Mouse (Mus musculus) forebrain, embryonic 14.5 days (tissue): ENCODE measurements around the gene Ankrd44. TPM values are rescaled to one million over a fixed set of nuclear protein-coding genes. Genes with fewer than 3 reads are reported as not detected.

Experiments used
- ATAC-seq: fragments of 200-750 bp; cut with Nextera tagmentation; 2 replicates; pipeline ENCODE4 v1.8.0; 2017; ENCODE audit warnings: mild to moderate bottlenecking, moderate library complexity
- DNase-seq: peaks from one replicate; pipeline ENCODE4 v3.0.0-alpha.2; 2015; ENCODE audit warnings: low spot score
- H3K27ac ChIP-seq: fragments of 300-500 bp; sonication (generic); 2 replicates; pipeline ENCODE4 v1.5.1; 2014; ENCODE audit warnings: low read depth, mild to moderate bottlenecking, control low read depth, low read length, moderate library complexity
- H3K27me3 ChIP-seq: fragments of 300-500 bp; sonication (generic); replicated peaks from 2 replicates; pipeline ENCODE4 v1.6.1; 2014; ENCODE audit warnings: low read length, control low read depth, mixed read lengths; ENCODE audit not compliant: control insufficient read depth, insufficient read depth
- H3K36me3 ChIP-seq: fragments of 300-500 bp; sonication (generic); 2 replicates; pipeline ENCODE4 v1.6.1; 2014; ENCODE audit warnings: low read length, control low read depth; ENCODE audit not compliant: control insufficient read depth, insufficient read depth
- H3K4me1 ChIP-seq: fragments of 300-500 bp; sonication (generic); 2 replicates; pipeline ENCODE4 v1.6.1; 2014; ENCODE audit warnings: antibody characterized with exemption, low read length, control low read depth; ENCODE audit not compliant: control insufficient read depth, insufficient read depth
- H3K4me2 ChIP-seq: fragments of 300-500 bp; sonication (generic); 2 replicates; pipeline ENCODE4 v1.6.1; 2014; ENCODE audit warnings: mild to moderate bottlenecking, control low read depth, low read length
- H3K4me3 ChIP-seq: fragments of 300-500 bp; sonication (generic); 2 replicates; pipeline ENCODE4 v1.5.1; 2014; ENCODE audit warnings: low read depth, low read length, control low read depth
- H3K9ac ChIP-seq: fragments of 300-500 bp; sonication (generic); 2 replicates; pipeline ENCODE4 v1.6.1; 2014; ENCODE audit warnings: mild to moderate bottlenecking, low read length, control low read depth, moderate library complexity
- H3K9me3 ChIP-seq: fragments of 300-500 bp; sonication (generic); replicated peaks from 2 replicates; pipeline ENCODE4 v1.6.1; 2016; ENCODE audit warnings: low read length, control low read depth, mixed read lengths; ENCODE audit not compliant: control insufficient read depth
- WGBS: fragments of 180-500 bp; shearing (Covaris S2); extraction: QIAGEN DNeasy Blood & Tissue Kit; methylation state at CpG from one replicate; pipeline ENCODE4 v1.1.7; 2014; 5-methylcytosine and 5-hydroxymethylcytosine counted together
- polyA plus RNA-seq: library from polyadenylated mRNA; unstranded; fragments of >200 nt; fragmentation: Nextera tagmentation; extraction: Ambion mirVana; gene quantifications from 2 replicates; pipeline ENCODE4 v1.2.1, GENCODE M21; 2014

Ankrd44 gene
- polyA plus RNA-seq, 1 experiment from 2014 or later = 18.9 TPM

DNA sequence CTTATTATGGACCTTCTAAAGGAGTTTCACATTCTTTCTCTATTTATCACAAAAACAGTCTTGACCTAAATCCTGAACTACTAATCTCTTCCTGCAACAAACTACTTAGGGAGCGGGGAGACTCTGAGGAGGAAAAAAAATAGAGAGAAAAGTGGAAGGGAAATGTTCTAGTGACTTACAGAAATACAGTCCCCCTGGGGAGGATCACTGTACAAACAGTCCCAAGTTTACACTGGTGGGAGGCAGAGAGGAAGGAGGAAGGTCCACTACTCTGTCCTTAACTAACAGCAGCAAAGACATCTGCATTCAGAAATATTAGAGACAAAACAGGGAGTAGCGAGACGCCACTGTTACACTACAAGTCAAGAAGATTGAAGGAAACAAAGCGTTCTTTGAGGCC is 59.0 kb downstream of the Ankrd44 start:
- Histone ChIP-seq H3K36me3 (no peaks in the 10 kb centered on the region), H3K4me1 (peaks cover 6% of the 10 kb centered on the region; the same call in 1 of the 2 replicates), H3K9me3 (no peaks in the 10 kb centered on the region), H3K27me3 (no peaks in the 10 kb centered on the region), H3K9ac (no peak overlapping the region), H3K27ac (no peak overlapping the region), H3K4me3 (no peak overlapping the region), H3K4me2 (no peak overlapping the region)
- DNase-seq (no peak), ATAC-seq (no peak)
- WGBS = 31% methylated on average over 4 of the region's 4 CpGs

DNA sequence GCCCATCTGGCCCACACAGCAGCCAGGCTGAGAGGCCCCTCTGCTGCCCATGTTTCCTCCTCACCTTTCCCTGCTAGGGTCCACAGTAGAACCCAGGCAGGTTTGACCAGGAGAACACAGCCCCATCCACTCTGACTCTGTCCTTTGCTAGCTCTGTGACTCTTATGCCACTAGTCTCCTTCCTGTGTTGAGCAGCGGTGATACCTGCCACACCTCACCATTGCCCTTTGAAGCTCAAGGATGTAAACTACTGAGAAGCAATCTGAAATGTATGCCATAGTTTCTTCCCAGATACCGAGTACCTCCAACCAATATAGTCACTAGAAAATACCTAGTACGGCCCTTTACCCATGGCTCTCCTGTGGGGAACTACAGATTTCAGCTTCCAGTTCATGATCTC is 60.1 kb downstream of the Ankrd44 start:
- Histone ChIP-seq H3K27ac (no peak overlapping the region), H3K27me3 (no peaks in the 10 kb centered on the region), H3K9ac (no peak overlapping the region), H3K4me3 (no peak overlapping the region), H3K36me3 (no peaks in the 10 kb centered on the region), H3K9me3 (no peaks in the 10 kb centered on the region), H3K4me1 (peaks cover 9% of the 10 kb centered on the region; the same call in 1 of the 2 replicates), H3K4me2 (no peak overlapping the region)
- 84% methylated on average over 3 of the region's 3 CpGs for WGBS
- no peak for ATAC-seq
- no peak for DNase-seq

DNA sequence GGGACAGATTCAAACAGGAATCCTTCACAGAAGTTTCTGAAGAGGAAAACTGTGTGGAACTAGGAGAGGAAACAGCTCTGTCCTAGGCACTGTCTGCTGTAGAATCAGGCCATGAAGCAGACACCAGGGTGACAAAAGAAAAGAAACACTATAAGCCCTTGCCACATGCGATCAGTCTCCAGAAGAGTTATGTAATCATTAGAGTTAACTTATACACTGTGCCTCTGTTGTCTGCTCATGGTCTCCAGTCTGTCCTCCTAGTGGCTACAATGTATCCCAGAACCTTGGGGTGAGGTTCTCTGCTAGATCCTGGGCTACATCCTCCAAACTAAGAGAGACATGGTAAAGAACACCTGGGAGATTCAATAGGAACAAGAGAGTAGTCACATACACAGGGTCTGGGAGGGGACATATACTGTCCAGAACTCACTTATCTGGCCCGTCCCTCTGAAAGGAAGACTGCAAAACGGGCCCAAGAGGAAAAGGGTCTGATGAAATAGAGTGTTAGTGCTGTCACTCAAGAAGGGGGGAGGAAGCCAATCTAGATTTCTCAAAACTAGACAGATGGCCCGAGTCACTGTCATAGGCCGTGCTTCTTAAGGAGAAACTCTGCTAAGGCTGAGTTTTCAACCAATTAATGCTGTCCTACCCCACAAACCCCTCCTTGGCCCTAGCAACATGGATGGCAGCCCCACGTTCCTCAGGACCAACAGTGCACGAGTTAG is 61.1 kb downstream of the Ankrd44 start:
- Histone ChIP-seq H3K4me2 (no peak overlapping the region), H3K9me3 (no peaks in the 10 kb centered on the region), H3K27me3 (no peaks in the 10 kb centered on the region), H3K36me3 (no peaks in the 10 kb centered on the region), H3K4me1 (peaks cover 9% of the 10 kb centered on the region; the same call in 1 of the 2 replicates), H3K27ac (no peak overlapping the region), H3K4me3 (no peak overlapping the region), H3K9ac (no peak overlapping the region)
- 84% methylated on average over 7 of the region's 7 CpGs for WGBS
- ATAC-seq = no peak
- DNase-seq = no peak

DNA sequence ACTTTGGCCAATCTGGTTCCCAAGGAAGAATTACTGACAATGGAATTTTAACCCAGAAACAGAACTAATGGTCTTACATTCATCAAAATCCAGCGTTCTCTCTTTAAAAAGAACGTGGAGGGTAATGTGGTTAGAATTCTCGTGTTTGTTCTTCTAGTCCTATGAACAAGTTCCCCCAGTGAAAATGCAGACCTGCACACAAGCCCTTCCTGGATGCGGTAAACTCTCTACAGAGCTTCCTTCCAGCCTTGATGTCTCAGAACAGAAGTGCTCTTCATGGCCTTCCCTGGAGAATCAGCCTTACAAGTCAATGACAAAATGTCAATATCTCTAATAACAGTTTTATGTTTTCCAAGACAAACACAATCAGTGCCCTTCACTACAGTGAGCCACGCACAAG is 65.8 kb downstream of the Ankrd44 start:
- Histone ChIP-seq H3K4me3 (no peak overlapping the region), H3K36me3 (no peaks in the 10 kb centered on the region), H3K27me3 (no peaks in the 10 kb centered on the region), H3K4me2 (no peak overlapping the region), H3K9me3 (no peaks in the 10 kb centered on the region), H3K27ac (no peak overlapping the region), H3K4me1 (0 out of 2 replicates have a peak, but pooled peaks cover 3% of the 10 kb centered on the region), H3K9ac (no peak overlapping the region)
- 86% methylated on average over 5 of the region's 5 CpGs for WGBS
- DNase-seq = no peak
- no peak for ATAC-seq

DNA sequence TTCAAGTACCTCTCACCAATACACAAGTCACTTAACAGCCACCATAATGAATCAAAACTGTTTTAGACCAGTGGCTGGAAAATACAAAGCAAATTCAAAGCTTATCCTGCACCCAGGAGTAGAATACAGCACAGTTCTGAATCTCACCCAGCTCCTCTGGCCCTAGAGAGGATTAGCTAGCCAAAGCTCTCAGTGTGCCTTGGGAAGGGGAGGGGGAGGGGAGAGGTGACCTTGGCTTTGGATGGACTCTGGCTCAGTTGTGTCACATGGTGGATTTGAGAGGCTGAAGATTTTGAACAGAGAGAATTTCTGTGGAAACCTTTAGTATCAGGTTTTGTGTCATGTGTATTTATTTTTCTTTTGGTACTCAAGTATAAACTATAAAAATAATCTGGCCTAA is 66.3 kb downstream of the Ankrd44 start:
- no peak overlapping the region for H3K27ac ChIP-seq
- no peak overlapping the region for H3K4me2 ChIP-seq
- H3K27me3 ChIP-seq = no peaks in the 10 kb centered on the region
- H3K9me3 ChIP-seq = no peaks in the 10 kb centered on the region
- H3K9ac ChIP-seq = no peak overlapping the region
- no peaks in the 10 kb centered on the region for H3K36me3 ChIP-seq
- no peak for DNase-seq
- H3K4me3 ChIP-seq = no peak overlapping the region
- H3K4me1 ChIP-seq = 0 out of 2 replicates have a peak, but pooled peaks cover 3% of the 10 kb centered on the region
- no peak for ATAC-seq

DNA sequence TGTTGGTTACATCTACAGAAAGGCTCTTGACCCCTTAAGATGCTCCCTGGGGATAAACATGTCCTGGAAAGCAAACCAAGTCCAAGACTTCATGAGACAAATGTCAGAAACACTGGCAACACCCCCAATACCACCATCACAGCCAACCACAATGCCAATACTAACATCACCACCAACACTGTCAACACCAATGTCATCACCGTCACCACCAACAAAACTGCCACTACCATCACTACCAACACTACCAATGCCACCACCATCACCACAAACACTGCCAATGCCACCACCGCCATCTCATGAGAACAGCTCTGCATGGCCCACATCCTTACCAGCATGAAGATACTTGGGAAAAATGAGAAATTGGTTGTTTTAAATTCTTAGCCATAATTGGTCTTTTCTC is 67.3 kb downstream of the Ankrd44 start:
- WGBS = 100% methylated on average over 2 of the region's 2 CpGs
- no peak for ATAC-seq

DNA sequence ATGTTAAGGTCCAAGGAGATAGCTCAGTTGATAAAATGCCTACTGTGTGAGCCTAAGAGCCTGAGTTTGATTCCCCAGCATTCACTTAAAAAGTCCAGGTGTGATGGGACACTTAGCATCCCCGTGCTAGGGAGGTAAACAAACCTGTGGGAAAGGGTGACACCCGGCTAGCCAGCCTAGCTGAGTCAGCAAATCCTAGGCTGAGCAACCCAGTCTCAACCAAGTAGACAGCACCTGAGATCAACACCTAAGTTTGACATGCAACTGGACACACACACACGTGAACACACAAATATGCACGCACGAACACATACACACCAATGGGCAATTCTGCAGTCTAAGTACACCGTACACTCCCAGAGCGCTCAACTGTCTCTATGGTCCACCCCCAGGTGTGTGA is 69.7 kb downstream of the Ankrd44 start:
- DNase-seq = no peak
- Histone ChIP-seq H3K4me1 (peaks cover 4% of the 10 kb centered on the region; the same call in 1 of the 2 replicates), H3K9me3 (no peaks in the 10 kb centered on the region), H3K4me2 (no peak overlapping the region), H3K9ac (no peak overlapping the region), H3K36me3 (no peaks in the 10 kb centered on the region), H3K27me3 (no peaks in the 10 kb centered on the region), H3K27ac (no peak overlapping the region), H3K4me3 (no peak overlapping the region)
- no peak for ATAC-seq
- 93% methylated on average over 7 of the region's 7 CpGs for WGBS

More for the DNA sequence above, 67.3 kb downstream of the Ankrd44 start:
- H3K4me2 ChIP-seq = no peak overlapping the region
- H3K4me3 ChIP-seq = no peak overlapping the region
- H3K27me3 ChIP-seq = no peaks in the 10 kb centered on the region
- no peaks in the 10 kb centered on the region for H3K9me3 ChIP-seq
- no peak overlapping the region for H3K27ac ChIP-seq
- no peaks in the 10 kb centered on the region for H3K36me3 ChIP-seq
- H3K9ac ChIP-seq = no peak overlapping the region
- 0 out of 2 replicates have a peak, but pooled peaks cover 3% of the 10 kb centered on the region for H3K4me1 ChIP-seq
- DNase-seq = no peak

DNA sequence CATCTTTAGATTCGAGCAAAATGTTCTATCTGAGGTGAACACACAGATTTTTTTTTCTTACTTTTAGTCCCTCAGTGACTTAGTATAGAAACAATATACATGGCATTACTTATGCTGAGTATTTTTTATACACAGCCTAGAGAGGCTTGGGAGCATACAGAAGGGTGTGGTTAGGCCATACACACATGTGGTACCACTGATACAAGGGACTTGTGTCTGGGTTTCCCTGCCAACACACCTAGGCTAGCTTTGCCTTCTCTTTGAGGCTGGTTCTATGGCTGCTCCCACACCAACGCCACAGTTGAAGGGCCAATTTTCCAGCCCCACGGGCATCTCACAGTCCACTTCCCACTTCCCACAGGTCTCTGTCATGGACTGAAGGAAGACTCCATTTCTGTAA is 70.2 kb downstream of the Ankrd44 start:
- DNase-seq (no peak), ATAC-seq (no peak)
- Histone ChIP-seq H3K9ac (no peak overlapping the region), H3K4me1 (peaks cover 4% of the 10 kb centered on the region; the same call in 1 of the 2 replicates), H3K4me2 (no peak overlapping the region), H3K9me3 (no peaks in the 10 kb centered on the region), H3K27ac (no peak overlapping the region), H3K27me3 (no peaks in the 10 kb centered on the region), H3K36me3 (no peaks in the 10 kb centered on the region), H3K4me3 (no peak overlapping the region)
- 86% methylated on average over 3 of the region's 3 CpGs for WGBS

DNA sequence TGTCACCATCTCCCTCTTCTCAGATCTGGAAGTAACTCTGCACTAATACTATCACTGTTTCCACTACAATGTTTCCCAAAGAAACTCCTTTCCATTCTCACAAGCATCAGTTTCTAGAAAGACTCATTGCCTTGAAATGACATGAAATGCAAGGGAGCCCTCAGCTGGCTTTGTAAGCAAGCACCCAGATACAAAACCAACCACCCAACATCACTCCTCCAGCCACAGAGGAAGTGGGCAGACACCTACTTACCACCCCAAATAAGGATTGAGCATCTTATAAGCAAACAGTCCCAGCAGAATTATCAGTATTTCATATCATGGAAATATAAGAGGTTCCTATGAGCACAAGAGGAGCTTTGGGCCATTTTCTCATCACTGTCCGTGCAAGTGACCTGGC is 71.8 kb downstream of the Ankrd44 start:
- H3K9me3 ChIP-seq = no peaks in the 10 kb centered on the region
- WGBS = 67% methylated on average over 1 of the region's 1 CpGs
- ATAC-seq (no peak), DNase-seq (no peak)
- no peaks in the 10 kb centered on the region for H3K27me3 ChIP-seq
- H3K4me2 ChIP-seq = no peak overlapping the region
- H3K4me1 ChIP-seq = peaks cover 4% of the 10 kb centered on the region; the same call in 1 of the 2 replicates
- no peak overlapping the region for H3K4me3 ChIP-seq
- no peak overlapping the region for H3K9ac ChIP-seq
- H3K27ac ChIP-seq = no peak overlapping the region
- no peaks in the 10 kb centered on the region for H3K36me3 ChIP-seq
